Mouse (Mus musculus) midbrain, embryonic 13.5 days (tissue): Measurements from ENCODE around the gene Naa10. TPM values are rescaled to one million over a fixed set of nuclear protein-coding genes. Genes with fewer than 3 reads are reported as not detected.

Experiments
- ATAC-seq: fragments of 200-750 bp; cut with Nextera tagmentation; 2 replicates; pipeline ENCODE4 v1.8.0; 2017; ENCODE audit warnings: mild to moderate bottlenecking, moderate TSS enrichment, moderate library complexity
- H3K27ac ChIP-seq: fragments of 300-500 bp; sonication (generic); 2 replicates; pipeline ENCODE4 v1.5.1; 2015; ENCODE audit warnings: inconsistent platforms, mild to moderate bottlenecking, moderate library complexity
- H3K27me3 ChIP-seq: fragments of 300-500 bp; sonication (generic); 2 replicates; pipeline ENCODE4 v1.6.1; 2015; ENCODE audit warnings: mild to moderate bottlenecking, inconsistent platforms
- H3K36me3 ChIP-seq: fragments of 300-500 bp; sonication (generic); 2 replicates; pipeline ENCODE4 v1.6.1; 2015; ENCODE audit warnings: mild to moderate bottlenecking, inconsistent platforms
- H3K4me1 ChIP-seq: fragments of 300-500 bp; sonication (generic); replicated peaks from 2 replicates; pipeline ENCODE4 v1.6.1; 2015; ENCODE audit warnings: inconsistent platforms
- H3K4me2 ChIP-seq: fragments of 300-500 bp; sonication (generic); replicated peaks from 2 replicates; pipeline ENCODE4 v1.6.1; 2015; ENCODE audit warnings: moderate library complexity, mild to moderate bottlenecking, inconsistent platforms
- H3K4me3 ChIP-seq: fragments of 300-500 bp; sonication (generic); replicated peaks from 2 replicates; pipeline ENCODE4 v1.5.1; 2015; ENCODE audit warnings: mild to moderate bottlenecking, inconsistent platforms
- H3K9ac ChIP-seq: fragments of 300-500 bp; sonication (generic); replicated peaks from 2 replicates; pipeline ENCODE4 v1.6.1; 2015; ENCODE audit warnings: mild to moderate bottlenecking, inconsistent platforms
- H3K9me3 ChIP-seq: fragments of 300-500 bp; sonication (generic); 2 replicates; pipeline ENCODE4 v1.6.1; 2016; ENCODE audit warnings: mild to moderate bottlenecking, inconsistent platforms
- WGBS: fragments of 180-500 bp; shearing (Covaris S2); methylation state at CpG from one replicate; pipeline ENCODE4 v1.1.7; 2015; 5-methylcytosine and 5-hydroxymethylcytosine counted together
- polyA plus RNA-seq: library from polyadenylated mRNA; unstranded; fragments of >200 nt; fragmentation: Nextera tagmentation; extraction: Ambion mirVana; gene quantifications from 2 replicates; pipeline ENCODE4 v1.2.1, GENCODE M21; 2015

The Naa10 gene
- polyA plus RNA-seq, 1 experiment from 2014 or later = 108 TPM

DNA sequence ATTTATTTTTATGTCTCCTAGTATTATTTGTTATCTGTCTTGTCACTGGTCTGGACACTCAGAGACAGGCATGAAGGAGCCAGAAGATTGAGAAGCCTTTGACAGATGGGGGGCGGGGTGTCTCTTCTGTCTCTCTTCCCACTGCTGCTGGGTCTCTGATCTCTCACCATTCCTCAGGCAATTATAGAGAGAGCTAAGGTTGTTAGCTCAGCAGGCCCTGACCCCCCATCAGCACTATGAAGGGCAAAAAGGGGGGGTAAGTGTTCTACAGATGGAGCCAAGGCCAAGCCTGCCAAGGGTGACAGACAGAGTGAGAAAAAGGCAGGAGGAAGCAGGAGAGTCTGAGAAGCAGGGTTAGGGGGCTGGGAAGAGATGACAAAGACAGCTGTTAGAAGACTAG lies 49.8 kb downstream of the Naa10 start:
- no peak overlapping the region for H3K4me2 ChIP-seq
- no peak overlapping the region for H3K4me3 ChIP-seq
- ATAC-seq = peak; percentile 38; the same call in 1 of the 2 replicates
- peaks cover 68% of the 10 kb centered on the region for H3K4me1 ChIP-seq
- peak overlapping the region; percentile 71 for H3K27ac ChIP-seq
- H3K9ac ChIP-seq = no peak overlapping the region
- no peaks in the 10 kb centered on the region for H3K9me3 ChIP-seq
- H3K27me3 ChIP-seq = no peaks in the 10 kb centered on the region
- no peaks in the 10 kb centered on the region for H3K36me3 ChIP-seq
- WGBS = 50% methylated on average over 1 of the region's 1 CpGs

- no peaks in the 10 kb centered on the region for H3K36me3 ChIP-seq
- H3K4me3 ChIP-seq = no peak overlapping the region
- H3K4me1 ChIP-seq = peaks cover 68% of the 10 kb centered on the region
- peak overlapping the region; percentile 71 for H3K27ac ChIP-seq
- H3K4me2 ChIP-seq = no peak overlapping the region
- ATAC-seq = peak; percentile 55; the same call in 1 of the 2 replicates
- H3K9me3 ChIP-seq = no peaks in the 10 kb centered on the region
- H3K9ac ChIP-seq = no peak overlapping the region
- no peaks in the 10 kb centered on the region for H3K27me3 ChIP-seq
Measured at GRCm38 (mm10) chrX:73871474-73871873, 50.3 kb downstream of the Naa10 start.

DNA sequence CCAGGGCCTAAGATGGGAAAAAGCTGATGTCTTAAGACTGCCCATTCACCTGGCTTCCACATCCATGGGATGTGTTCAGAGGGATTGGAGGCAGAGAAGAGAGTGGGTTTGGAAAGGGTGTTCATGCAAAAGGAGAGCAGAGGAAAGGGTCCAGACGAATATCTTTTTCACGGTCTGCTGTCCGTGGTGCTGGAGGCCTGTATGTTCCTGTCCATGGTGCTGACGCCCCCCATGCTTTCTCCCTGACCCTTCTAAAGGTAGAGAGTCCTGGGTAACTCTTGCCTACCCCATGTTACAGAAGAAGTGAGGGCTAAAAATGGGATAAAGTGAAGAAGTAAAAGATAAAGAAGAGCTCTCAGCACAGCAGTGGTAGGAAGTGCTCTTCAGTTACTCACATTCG lies 52.4 kb downstream of the Naa10 start:
- Histone ChIP-seq H3K36me3 (peaks cover 6% of the 10 kb centered on the region; the same call in 1 of the 2 replicates), H3K9ac (no peak overlapping the region), H3K4me3 (no peak overlapping the region), H3K4me2 (no peak overlapping the region), H3K4me1 (peaks cover 71% of the 10 kb centered on the region), H3K9me3 (no peaks in the 10 kb centered on the region), H3K27me3 (no peaks in the 10 kb centered on the region), H3K27ac (no peak overlapping the region)
- 19% methylated on average over 5 of the region's 5 CpGs for WGBS
- ATAC-seq = no peak

GRCm38 (mm10) chrX:73867852-73868251 lies 53.9 kb downstream of the Naa10 start:
- Histone ChIP-seq H3K4me1 (peaks cover 74% of the 10 kb centered on the region), H3K4me2 (peak overlapping the region; percentile 15; the same call in 1 of the 2 replicates), H3K36me3 (peaks cover 8% of the 10 kb centered on the region), H3K9ac (no peak overlapping the region), H3K27me3 (no peaks in the 10 kb centered on the region), H3K27ac (peak overlapping the region; percentile 79), H3K9me3 (no peaks in the 10 kb centered on the region), H3K4me3 (no peak overlapping the region)
- WGBS = 58% methylated on average over 1 of the region's 1 CpGs
- ATAC-seq = no peak

DNA sequence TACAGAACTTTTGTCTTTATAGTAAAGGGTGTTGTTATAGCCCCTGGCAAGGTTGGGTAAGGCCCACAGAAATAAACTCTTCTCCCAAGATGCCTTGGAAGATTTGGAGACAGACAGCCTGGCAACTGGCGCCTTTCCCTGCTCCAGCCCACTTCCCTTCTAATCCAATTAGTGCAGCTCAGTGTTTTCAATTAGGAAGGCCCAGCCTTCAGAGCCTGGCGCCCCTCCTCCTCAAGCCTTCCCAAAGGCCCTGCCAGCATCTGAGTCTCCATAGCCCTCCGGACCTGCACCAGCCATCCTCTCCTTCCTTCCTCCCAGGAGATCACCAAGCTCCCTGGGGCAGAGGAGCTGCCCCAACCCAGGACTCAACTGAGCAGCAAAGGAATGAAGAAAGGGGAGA lies 54.5 kb downstream of the Naa10 start:
- ATAC-seq = 0 out of 2 replicates have a peak, but pooled peaks have one; percentile 7
- Histone ChIP-seq H3K4me1 (peaks cover 68% of the 10 kb centered on the region), H3K27ac (peak overlapping the region; percentile 79), H3K4me2 (peak overlapping the region; percentile 15; the same call in 1 of the 2 replicates), H3K9ac (no peak overlapping the region), H3K36me3 (peaks cover 14% of the 10 kb centered on the region), H3K9me3 (no peaks in the 10 kb centered on the region), H3K4me3 (no peak overlapping the region), H3K27me3 (no peaks in the 10 kb centered on the region)
- WGBS = 31% methylated on average over 3 of the region's 3 CpGs

Other genes starting within 250 kb of the Naa10 start
- gene Slc6a8, start 248.8 kb downstream of the Naa10 start, polyA plus RNA-seq = 6.3 and 6.4 TPM in 2 replicates
- 116 and 118 TPM in 2 replicates for gene Bcap31, start 205.8 kb downstream of the Naa10 start, polyA plus RNA-seq
- gene Abcd1, start 205.3 kb downstream of the Naa10 start, polyA plus RNA-seq = 9.6 and 11.8 TPM in 2 replicates
- 0.07 and 0.08 TPM in 2 replicates for gene Plxnb3, start 164.9 kb downstream of the Naa10 start, polyA plus RNA-seq
- gene Srpk3, start 147.5 kb downstream of the Naa10 start, polyA plus RNA-seq = 1.3 and 1.4 TPM in 2 replicates
- 225 and 228 TPM in 2 replicates for gene Idh3g, start 135.0 kb downstream of the Naa10 start, polyA plus RNA-seq
- 133 and 139 TPM in 2 replicates for gene Ssr4, start 134.9 kb downstream of the Naa10 start, polyA plus RNA-seq
- 4.3 and 4.7 TPM in 2 replicates for gene Pdzd4, start 97.0 kb downstream of the Naa10 start, polyA plus RNA-seq
- 0.24 and 0.27 TPM in 2 replicates for gene Avpr2, start 29.8 kb downstream of the Naa10 start, polyA plus RNA-seq
- 73.8 and 80.8 TPM in 2 replicates for gene L1cam, start 25.8 kb downstream of the Naa10 start, polyA plus RNA-seq
- gene Arhgap4, start 74 bp downstream of the Naa10 start, polyA plus RNA-seq = 2.8 and 2.9 TPM in 2 replicates
- gene Renbp, start 8.9 kb upstream of the Naa10 start, polyA plus RNA-seq = 10.5 and 12.3 TPM in 2 replicates
- gene Hcfc1, start 44.4 kb upstream of the Naa10 start, polyA plus RNA-seq = 61.9 and 63.0 TPM in 2 replicates
- gene Irak1, start 102.0 kb upstream of the Naa10 start, polyA plus RNA-seq = 37.4 and 44.3 TPM in 2 replicates
- not detected in 2 replicates for gene Opn1mw, start 205.5 kb upstream of the Naa10 start, polyA plus RNA-seq
- gene Mecp2, start 213.4 kb upstream of the Naa10 start, polyA plus RNA-seq = 17.0 and 18.9 TPM in 2 replicates
- gene Tex28, start 245.9 kb upstream of the Naa10 start, polyA plus RNA-seq = not detected in 2 replicates